ENCODE assay signal across 23 mouse cellular contexts in genomic region chr5:93108703-93109102, GRCm38 (mm10). TPM values are rescaled to one million over a fixed set of nuclear protein-coding genes. Genes with fewer than 3 reads are reported as not detected.
DNase-seq lines count a peak whose midpoint lies in the region; ATAC-seq and TF ChIP-seq lines count a peak whose summit lies in the region.
"Had no signal": no experiment of that assay in that cellular context is flagged by ENCODE, and none has a peak within 500 bp of the region (broad histone marks: within the 10 kb centered on the region; RNA-seq: fewer than 3 reads in every experiment).

No protein-coding gene starts in this region.

- DNase-seq in lung, postnatal 0 days (ENCODE audit: low spot score): peak; percentile 32
- DNase-seq in lung, adult 2 months: no peak
- DNase-seq in kidney, adult 8-10 months: no peak
- DNase-seq: adrenal gland, adult 8-10 months; adrenal gland, postnatal 25 days; cerebellum, adult 11-12 months; cerebellum, adult 8-10 months; cerebellum, postnatal 10 days; cerebellum, postnatal 36 days; embryo, embryonic 11 days; gastrocnemius, postnatal 25 days; heart, adult 11 months had no signal

- no peak for TF ChIP-seq CTCF in lung, postnatal 0 days (IDR thresholded peaks at IDR 0.05)
- no peak for TF ChIP-seq CTCF in lung, adult 2 months (IDR thresholded peaks at IDR 0.05; ENCODE audit: insufficient read depth, low read length)

- no peak overlapping the region for H3K27ac ChIP-seq in lung, postnatal 0 days (ENCODE audit: low read length)
- H3K27ac ChIP-seq: embryonic facial prominence, embryonic 10.5 days; embryonic facial prominence, embryonic 13.5 days; forebrain, embryonic 12.5 days; forebrain, embryonic 15.5 days; hindbrain, embryonic 12.5 days; hindbrain, embryonic 15.5 days had no signal

- no peaks in the 10 kb centered on the region for H3K9me3 ChIP-seq in lung, postnatal 0 days (ENCODE audit: low read length)
- no peaks in the 10 kb centered on the region for H3K9me3 ChIP-seq in megakaryocyte, embryonic 14.5 days
- H3K9me3 ChIP-seq: embryonic facial prominence, embryonic 10.5 days; embryonic facial prominence, embryonic 13.5 days; forebrain, embryonic 12.5 days; forebrain, embryonic 15.5 days; hindbrain, embryonic 12.5 days; hindbrain, embryonic 15.5 days had no signal

- TF ChIP-seq POLR2A in lung, adult 2 months (IDR thresholded peaks at IDR 0.05; ENCODE audit: borderline replicate concordance, extremely low read depth, low read depth, low read length): no peak

- TF ChIP-seq EP300 in lung, postnatal 0 days (IDR thresholded peaks at IDR 0.05): no peak

- H3K27me3 ChIP-seq in lung, postnatal 0 days (replicated peaks; ENCODE audit: insufficient read depth, low read length): no peaks in the 10 kb centered on the region
- no peaks in the 10 kb centered on the region for H3K27me3 ChIP-seq in megakaryocyte, embryonic 14.5 days (replicated peaks)
- H3K27me3 ChIP-seq: embryonic facial prominence, embryonic 13.5 days; forebrain, embryonic 12.5 days; forebrain, embryonic 15.5 days; hindbrain, embryonic 12.5 days; hindbrain, embryonic 15.5 days had no signal

- peak; percentile 61 for ATAC-seq in lung, postnatal 0 days
- no peak for ATAC-seq in megakaryocyte, adult 5-6 weeks (ENCODE audit: poor library complexity, severe bottlenecking)
- 0 out of 2 replicates have a peak, but pooled peaks have one; percentile 9 for ATAC-seq in granulocyte monocyte progenitor cell, adult 5-6 weeks (replicated peaks; ENCODE audit: poor library complexity, severe bottlenecking)
- ATAC-seq: forebrain, embryonic 15.5 days had no signal

- no peak overlapping the region for H3K9ac ChIP-seq in lung, postnatal 0 days (replicated peaks; ENCODE audit: low read depth)
- H3K9ac ChIP-seq: embryonic facial prominence, embryonic 13.5 days; forebrain, embryonic 12.5 days; forebrain, embryonic 15.5 days; hindbrain, embryonic 12.5 days; hindbrain, embryonic 15.5 days had no signal

- no peak overlapping the region for H3K4me2 ChIP-seq in lung, postnatal 0 days (replicated peaks; ENCODE audit: low read depth, low read length)
- H3K4me2 ChIP-seq: embryonic facial prominence, embryonic 13.5 days; forebrain, embryonic 12.5 days; forebrain, embryonic 15.5 days; heart, embryonic 11.5 days; hindbrain, embryonic 12.5 days; hindbrain, embryonic 15.5 days had no signal

- no peaks in the 10 kb centered on the region for H3K36me3 ChIP-seq in lung, postnatal 0 days (ENCODE audit: insufficient read depth, low read length)
- peaks cover 53% of the 10 kb centered on the region for H3K36me3 ChIP-seq in megakaryocyte, embryonic 14.5 days (replicated peaks; ENCODE audit: low read length)
- H3K36me3 ChIP-seq: hindbrain, embryonic 15.5 days had no signal

- H3K4me1 ChIP-seq in lung, postnatal 0 days (ENCODE audit: insufficient read depth, low read depth, low read length): no peaks in the 10 kb centered on the region
- H3K4me1 ChIP-seq in lung, adult 2 months (ENCODE audit: control insufficient read depth, insufficient read depth, low read length): peaks cover 2% of the 10 kb centered on the region; the same call in 1 of the 2 replicates
- H3K4me1 ChIP-seq in megakaryocyte, embryonic 14.5 days: peaks cover 83% of the 10 kb centered on the region
- H3K4me1 ChIP-seq: forebrain, embryonic 12.5 days; forebrain, embryonic 15.5 days; hindbrain, embryonic 12.5 days; hindbrain, embryonic 15.5 days had no signal

- WGBS in lung, postnatal 0 days: 50% methylated on average over 4 of the region's 4 CpGs
- WGBS in lung, adult 2 months: 37% methylated on average over 4 of the region's 4 CpGs

- no peak overlapping the region for H3K4me3 ChIP-seq in lung, postnatal 0 days (ENCODE audit: low read depth, low read length)
- no peak overlapping the region for H3K4me3 ChIP-seq in lung, adult 2 months (replicated peaks; ENCODE audit: extremely low read depth, low read depth, low read length)
- peak overlapping the region; percentile 76 for H3K4me3 ChIP-seq in megakaryocyte, embryonic 14.5 days (replicated peaks)
- H3K4me3 ChIP-seq: embryonic facial prominence, embryonic 10.5 days; embryonic facial prominence, embryonic 13.5 days; erythroblast, embryonic 14.5 days; forebrain, embryonic 12.5 days; forebrain, embryonic 15.5 days; hindbrain, embryonic 12.5 days; hindbrain, embryonic 15.5 days had no signal

RNA-seq across cellular contexts. Expression of gene Sept11, which starts 15.5 kb away (rescaled TPM):
- polyA plus RNA-seq in lung, postnatal 0 days (2015; fragmentation: Nextera tagmentation; extraction: Ambion mirVana): 49.1 and 58.6 TPM in 2 replicates
- 32.8 and 46.8 TPM in 2 replicates for polyA plus RNA-seq in lung, adult 2 months (2012; rRNA removed)
- polyA plus RNA-seq in megakaryocyte, embryonic 14.5 days (2012; ENCODE audit: insufficient read depth, low replicate concordance): 8.9 and 29.8 TPM in 2 replicates
- total RNA-seq in megakaryocyte, adult 5-6 weeks (2015): 70.4 and 82.5 TPM in 2 replicates
- 83.3 and 87.4 TPM in 2 replicates for total RNA-seq in megakaryocyte, adult 5-6 weeks (2017)
- 89.0 and 103 TPM in 2 replicates for total RNA-seq in granulocyte monocyte progenitor cell, adult 5-6 weeks (2014; fragmentation: Nextera tagmentation)
- total RNA-seq in granulocyte monocyte progenitor cell, adult 5-6 weeks (2017): 67.7 and 70.7 TPM in 2 replicates
